Mouse (Mus musculus) right cerebral cortex, postnatal 4 days (tissue): ENCODE measurements at regions not wholly inside any gene's neighbourhood (a gene's known extent, or its start where the extent isn't known, plus 50 kb on each side); places are given as distances from the start of the nearest gene placed in this dataset.
A peak's percentile ranks its signal among the peaks of the same experiment; 100 is the strongest.

ENCODE experiments used
- DNase-seq: peaks from one replicate; pipeline ENCODE4 v3.0.0-alpha.2; 2022

DNA sequence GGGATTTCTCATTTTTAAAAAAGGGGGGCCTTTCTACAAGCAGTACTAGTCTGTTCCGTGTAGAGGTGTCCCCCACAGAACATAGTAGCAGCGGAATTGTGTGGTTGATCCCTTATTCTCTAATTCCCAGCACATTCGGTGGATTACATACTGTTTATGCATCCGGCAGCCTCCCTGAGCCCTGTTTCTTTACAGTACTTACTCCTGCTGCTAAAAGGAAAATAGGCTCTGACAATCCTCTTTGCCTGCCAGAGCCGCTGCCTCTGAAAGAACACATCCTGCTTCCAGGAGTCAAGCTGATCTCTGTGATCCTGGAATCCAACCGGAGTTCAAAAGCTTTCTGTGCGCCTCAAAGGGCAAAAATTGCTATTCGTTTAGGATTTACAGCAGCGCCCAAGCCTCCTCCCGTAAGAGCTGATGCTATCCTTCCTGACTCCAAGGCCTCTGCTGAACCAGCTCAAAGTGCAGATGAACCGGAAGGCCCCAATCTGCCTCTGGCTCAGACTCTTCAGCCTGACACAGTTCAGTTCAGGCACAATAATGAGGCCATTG is 936.6 kb downstream of the Ndufa4 start:
- peak; percentile 22 for DNase-seq

DNA sequence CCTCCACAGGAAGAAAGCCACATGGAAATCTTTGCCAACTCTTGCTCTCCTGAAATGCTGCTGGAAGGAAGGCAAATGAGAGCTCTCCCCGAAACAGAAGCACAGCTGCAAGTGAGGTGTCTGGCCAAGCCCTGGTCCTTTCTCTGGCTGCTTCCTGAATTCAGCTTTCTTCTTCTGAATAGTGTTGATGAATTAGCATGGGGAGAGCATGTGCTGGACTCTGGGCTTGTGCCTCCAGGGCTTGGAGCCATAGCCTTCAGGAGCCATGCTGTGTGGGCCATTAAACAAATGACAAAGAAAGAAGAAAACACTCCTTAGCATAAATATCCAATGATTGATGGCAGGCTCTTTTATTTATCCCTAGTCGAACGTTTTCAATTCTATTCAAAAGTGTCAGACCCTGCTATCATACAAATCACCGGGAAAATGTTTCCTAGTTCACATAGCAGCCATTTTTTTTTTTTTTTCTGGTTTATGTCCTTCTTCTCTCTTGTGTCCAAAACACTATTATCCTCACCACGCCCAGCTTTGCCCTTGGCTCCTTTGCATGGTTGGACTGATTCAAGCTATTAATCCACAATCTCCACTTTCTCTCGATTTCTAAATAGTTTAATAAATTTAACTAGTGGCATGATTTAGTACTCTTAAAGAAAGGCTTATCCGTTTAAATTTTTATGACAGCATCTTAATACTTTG is 937.3 kb downstream of the Ndufa4 start:
- DNase-seq: peak; percentile 26

- DNase-seq: no peak
Measured at GRCm38 (mm10) chr6:10943545-10943944, 963.8 kb downstream of the Ndufa4 start.

DNA sequence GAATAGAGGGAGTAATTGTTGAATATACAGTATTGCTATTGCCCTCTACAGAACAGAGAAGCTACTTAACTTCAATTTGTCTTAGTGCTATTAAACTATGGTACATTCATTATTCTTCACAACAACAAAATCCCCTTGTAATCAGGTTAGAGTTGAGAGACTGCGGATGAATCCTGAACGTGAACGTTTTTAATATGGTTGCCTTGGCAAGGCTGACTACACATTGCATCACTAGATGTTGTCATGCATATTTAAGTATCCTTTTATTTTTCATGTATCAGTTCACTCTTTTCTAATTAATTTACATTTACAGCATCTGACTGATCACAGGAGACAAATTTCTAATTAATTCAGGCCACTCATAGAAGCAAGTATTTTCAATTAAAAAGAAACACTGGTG is 965.8 kb downstream of the Ndufa4 start:
- no peak for DNase-seq
